Mouse (Mus musculus): ENCODE results near the gene Fam222b. TPM values are rescaled to one million over a fixed set of nuclear protein-coding genes. Genes with fewer than 3 reads are reported as not detected.

Fam222b gene
- polyA plus RNA-seq, 2 experiments, result 11.7 to 13.3 TPM

GRCm38 (mm10) chr11:78074277-78074652 lies 20.2 kb upstream of the Fam222b start:
- H3K9ac ChIP-seq (ENCODE audit: low read depth, low read length, severe bottlenecking), result no peak overlapping the region
- 82% methylated on average over 2 of the region's 2 CpGs for WGBS
- no peak overlapping the region for H3K4me3 ChIP-seq (replicated peaks; ENCODE audit: low read length)
- ATAC-seq (ENCODE audit: low FRiP score, low read depth) (no peak), DNase-seq (ENCODE audit: low spot score) (no peak)
- no peak overlapping the region for H3K27ac ChIP-seq (replicated peaks; ENCODE audit: low read depth, low read length)
- no peak overlapping the region for H3K4me2 ChIP-seq (replicated peaks; ENCODE audit: low read depth, low read length, severe bottlenecking)
- H3K9me3 ChIP-seq (ENCODE audit: control insufficient read depth, low read length), result no peaks in the 10 kb centered on the region
- 0 out of 2 replicates have a peak, but pooled peaks cover 2% of the 10 kb centered on the region for H3K4me1 ChIP-seq (ENCODE audit: control insufficient read depth, insufficient read depth, low read length)
- no peaks in the 10 kb centered on the region for H3K27me3 ChIP-seq (ENCODE audit: control insufficient read depth, insufficient read depth, low read length)
- no peak for TF ChIP-seq POLR2A (IDR thresholded peaks at IDR 0.05; ENCODE audit: borderline replicate concordance, extremely low read depth, insufficient read depth, insufficient read length)
- peaks cover 57% of the 10 kb centered on the region for H3K36me3 ChIP-seq (ENCODE audit: control insufficient read depth, insufficient read depth, low read length)

- no peak overlapping the region for H3K4me2 ChIP-seq (replicated peaks; ENCODE audit: low read depth, low read length, severe bottlenecking)
- H3K9ac ChIP-seq (ENCODE audit: low read depth, low read length, severe bottlenecking), result no peak overlapping the region
- no peak for DNase-seq (ENCODE audit: low spot score)
- no peak overlapping the region for H3K4me3 ChIP-seq (replicated peaks; ENCODE audit: low read length)
- 86% methylated on average over 4 of the region's 4 CpGs for WGBS
- H3K4me1 ChIP-seq (ENCODE audit: control insufficient read depth, insufficient read depth, low read length), result peaks cover 6% of the 10 kb centered on the region; the same call in 1 of the 2 replicates
- H3K27ac ChIP-seq (replicated peaks; ENCODE audit: low read depth, low read length), result no peak overlapping the region
- peaks cover 57% of the 10 kb centered on the region for H3K36me3 ChIP-seq (ENCODE audit: control insufficient read depth, insufficient read depth, low read length)
- H3K9me3 ChIP-seq (ENCODE audit: control insufficient read depth, low read length), result no peaks in the 10 kb centered on the region
- no peak for TF ChIP-seq POLR2A (IDR thresholded peaks at IDR 0.05; ENCODE audit: borderline replicate concordance, extremely low read depth, insufficient read depth, insufficient read length)
- H3K27me3 ChIP-seq (ENCODE audit: control insufficient read depth, insufficient read depth, low read length), result no peaks in the 10 kb centered on the region
- ATAC-seq (ENCODE audit: low FRiP score, low read depth), result no peak
Observed at GRCm38 (mm10) chr11:78074666-78075065, 19.8 kb upstream of the Fam222b start.

DNA sequence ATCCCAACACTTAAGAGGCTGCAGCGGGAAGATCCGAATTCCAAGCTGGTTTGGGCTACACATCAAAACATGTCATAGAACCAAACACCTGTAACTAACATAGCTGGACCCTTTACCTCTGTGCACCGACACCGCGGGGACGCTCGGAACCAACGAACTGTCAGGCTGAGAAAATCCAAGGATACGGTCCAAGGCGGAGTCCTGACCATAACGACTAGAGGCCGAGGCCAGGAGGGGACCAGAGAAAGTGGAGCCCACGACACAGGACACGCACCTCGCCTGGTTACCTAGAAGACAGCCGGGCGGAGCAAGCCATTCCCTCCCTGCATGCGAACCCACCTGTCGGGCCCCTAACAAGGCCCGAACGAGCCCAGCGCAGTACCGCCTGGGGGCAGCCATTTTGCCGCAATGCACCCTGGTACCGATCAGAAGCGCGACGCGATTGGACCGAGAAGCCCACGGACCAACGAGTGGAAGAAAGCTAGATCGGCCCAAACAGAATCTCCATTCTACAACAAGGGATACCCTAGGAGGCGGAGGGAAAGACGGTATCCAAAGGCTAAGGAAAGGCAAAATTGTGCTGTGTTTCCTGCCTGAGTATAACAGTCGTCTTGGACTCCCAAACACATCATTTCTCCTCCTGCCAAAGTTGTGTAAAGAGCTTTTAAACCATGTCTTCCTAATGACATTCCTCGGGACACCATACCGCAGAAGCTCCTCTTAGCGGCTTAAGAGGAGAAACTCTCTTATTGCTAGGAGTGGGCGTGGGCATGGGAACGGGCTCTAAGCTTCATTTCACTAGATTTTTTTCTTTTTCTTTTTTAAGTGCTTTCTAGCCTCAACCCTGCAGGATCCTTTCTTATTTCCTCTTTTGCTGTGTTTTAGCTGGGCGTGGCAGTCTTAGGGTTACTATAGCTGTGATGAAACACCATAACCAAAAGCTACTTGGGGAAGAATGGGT lies 14.2 kb upstream of the Fam222b start, which contains the start of gene Eral1:
TSS of gene Eral1 (minus strand) at position 423 of the 961 bp plus-strand sequence.
- Histone ChIP-seq H3K4me2 (replicated peaks; ENCODE audit: low read depth, low read length, severe bottlenecking) (peak within 1 kb of the TSS; percentile 81), H3K9me3 (ENCODE audit: control insufficient read depth, low read length) (no peaks in the 10 kb centered on the region), H3K4me3 (replicated peaks; ENCODE audit: low read length) (peak within 1 kb of the TSS; percentile 88), H3K4me1 (ENCODE audit: control insufficient read depth, insufficient read depth, low read length) (peaks cover 11% of the 10 kb centered on the region; the same call in 1 of the 2 replicates), H3K27me3 (ENCODE audit: control insufficient read depth, insufficient read depth, low read length) (no peaks in the 10 kb centered on the region), H3K9ac (ENCODE audit: low read depth, low read length, severe bottlenecking) (peak within 1 kb of the TSS; percentile 80), H3K36me3 (ENCODE audit: control insufficient read depth, insufficient read depth, low read length) (peaks cover 24% of the 10 kb centered on the region), H3K27ac (replicated peaks; ENCODE audit: low read depth, low read length) (peak within 1 kb of the TSS; percentile 61; the same call in 1 of the 2 replicates)
- peak; percentile 94; the same call in 1 of the 2 replicates for TF ChIP-seq POLR2A (IDR thresholded peaks at IDR 0.05; ENCODE audit: borderline replicate concordance, extremely low read depth, insufficient read depth, insufficient read length)
- WGBS, result under 1% methylated on average over 42 of the region's 42 CpGs
- peak; percentile 91 for DNase-seq (ENCODE audit: low spot score)
- ATAC-seq (ENCODE audit: low FRiP score, low read depth), result peak; percentile 96

DNA sequence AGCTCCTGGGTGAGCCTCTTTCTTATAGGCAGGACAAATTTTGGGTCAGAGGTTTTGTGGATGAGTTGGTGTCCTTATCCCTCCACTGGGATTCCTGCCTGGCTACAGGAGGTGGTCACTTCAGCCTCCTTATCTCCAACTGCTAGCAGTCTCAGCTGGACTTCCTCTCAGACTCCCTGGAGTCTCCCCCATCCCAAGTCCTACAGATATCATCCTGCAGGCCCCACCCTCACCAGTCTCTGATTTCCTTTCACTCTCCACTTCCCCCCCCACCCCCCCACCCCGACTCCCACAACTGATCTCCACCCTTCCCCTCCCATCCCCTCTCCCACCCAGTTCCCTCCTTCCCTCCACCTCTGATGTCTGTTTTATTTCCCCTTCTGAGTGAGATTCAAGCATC lies 10.9 kb upstream of the Fam222b start:
- DNase-seq (ENCODE audit: low spot score) (no peak), ATAC-seq (ENCODE audit: low FRiP score, low read depth) (no peak)
- H3K4me1 ChIP-seq (ENCODE audit: control insufficient read depth, insufficient read depth, low read length), result peaks cover 11% of the 10 kb centered on the region; the same call in 1 of the 2 replicates
- H3K36me3 ChIP-seq (ENCODE audit: control insufficient read depth, insufficient read depth, low read length), result no peaks in the 10 kb centered on the region
- WGBS, result no CpG with 5 or more reads among the region's 1 CpGs
- H3K4me2 ChIP-seq (replicated peaks; ENCODE audit: low read depth, low read length, severe bottlenecking), result no peak overlapping the region
- no peaks in the 10 kb centered on the region for H3K9me3 ChIP-seq (ENCODE audit: control insufficient read depth, low read length)
- H3K27me3 ChIP-seq (ENCODE audit: control insufficient read depth, insufficient read depth, low read length), result no peaks in the 10 kb centered on the region
- no peak overlapping the region for H3K9ac ChIP-seq (ENCODE audit: low read depth, low read length, severe bottlenecking)
- H3K4me3 ChIP-seq (replicated peaks; ENCODE audit: low read length), result no peak overlapping the region
- TF ChIP-seq POLR2A (IDR thresholded peaks at IDR 0.05; ENCODE audit: borderline replicate concordance, extremely low read depth, insufficient read depth, insufficient read length), result no peak
- no peak overlapping the region for H3K27ac ChIP-seq (replicated peaks; ENCODE audit: low read depth, low read length)

GRCm38 (mm10) chr11:78086925-78087479 lies 7.5 kb upstream of the Fam222b start:
- H3K4me1 ChIP-seq (ENCODE audit: control insufficient read depth, insufficient read depth, low read length), result no peaks in the 10 kb centered on the region
- H3K9ac ChIP-seq (ENCODE audit: low read depth, low read length, severe bottlenecking), result no peak overlapping the region
- H3K27me3 ChIP-seq (ENCODE audit: control insufficient read depth, insufficient read depth, low read length), result no peaks in the 10 kb centered on the region
- no peaks in the 10 kb centered on the region for H3K9me3 ChIP-seq (ENCODE audit: control insufficient read depth, low read length)
- TF ChIP-seq POLR2A (IDR thresholded peaks at IDR 0.05; ENCODE audit: borderline replicate concordance, extremely low read depth, insufficient read depth, insufficient read length), result no peak
- H3K27ac ChIP-seq (replicated peaks; ENCODE audit: low read depth, low read length), result no peak overlapping the region
- no peaks in the 10 kb centered on the region for H3K36me3 ChIP-seq (ENCODE audit: control insufficient read depth, insufficient read depth, low read length)
- H3K4me2 ChIP-seq (replicated peaks; ENCODE audit: low read depth, low read length, severe bottlenecking), result no peak overlapping the region
- 70% methylated on average over 4 of the region's 4 CpGs for WGBS
- no peak for DNase-seq (ENCODE audit: low spot score)
- no peak for ATAC-seq (ENCODE audit: low FRiP score, low read depth)
- H3K4me3 ChIP-seq (replicated peaks; ENCODE audit: low read length), result no peak overlapping the region

All from limb, embryonic 14.5 days (tissue).